Mouse (Mus musculus) lung, adult 2 months (tissue): Measurements from ENCODE around the gene Gse1.

Experiments
- CTCF ChIP-seq: fragments of 200-500 bp; IDR thresholded peaks from 2 replicates; pipeline ENCODE4 v1.5.1; 2011; ENCODE audit warnings: mild to moderate bottlenecking, low read length, control low read depth; ENCODE audit not compliant: insufficient read depth
- POLR2A ChIP-seq: fragments of 200-500 bp; IDR thresholded peaks from 2 replicates; pipeline ENCODE4 v1.6.1; 2011; ENCODE audit warnings: low read depth, mild to moderate bottlenecking, control low read depth, low read length, borderline replicate concordance; ENCODE audit errors: extremely low read depth

- TF ChIP-seq CTCF (no peak), POLR2A (no peak)
Measured at GRCm38 (mm10) chr8:120309326-120309725, 81.1 kb downstream of the Gse1 start.
